Mouse (Mus musculus): ENCODE measurements around the gene Fcgr3.
"Not testable (repeated sequence)": the region's sequence is repeated elsewhere in the genome, so short reads cannot be mapped to it uniquely, and the experiment has no call there.

Gene Fcgr3

DNA sequence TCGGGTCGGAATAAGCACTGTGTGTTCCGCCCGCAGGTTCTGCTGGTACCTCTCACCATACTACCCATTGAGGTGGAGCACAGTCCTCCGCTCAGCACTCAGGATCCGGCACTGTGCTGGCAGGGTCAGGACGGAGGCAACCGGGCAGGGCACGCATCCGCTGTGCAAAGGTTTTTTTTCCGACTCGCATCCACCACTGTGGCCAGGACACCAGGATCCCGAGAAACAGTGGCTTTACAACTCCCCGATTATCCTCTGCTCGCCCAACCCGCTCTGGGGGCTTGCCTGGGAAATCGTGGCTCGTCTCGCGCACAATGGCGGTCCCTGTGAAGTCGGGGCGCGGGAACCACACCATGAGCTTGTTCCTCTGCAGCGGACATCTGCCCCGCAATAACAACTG lies 21.0 kb upstream of the Fcgr3 start:
- no peak for DNase-seq (ENCODE audit: low spot score in 2 of 2)

DNA sequence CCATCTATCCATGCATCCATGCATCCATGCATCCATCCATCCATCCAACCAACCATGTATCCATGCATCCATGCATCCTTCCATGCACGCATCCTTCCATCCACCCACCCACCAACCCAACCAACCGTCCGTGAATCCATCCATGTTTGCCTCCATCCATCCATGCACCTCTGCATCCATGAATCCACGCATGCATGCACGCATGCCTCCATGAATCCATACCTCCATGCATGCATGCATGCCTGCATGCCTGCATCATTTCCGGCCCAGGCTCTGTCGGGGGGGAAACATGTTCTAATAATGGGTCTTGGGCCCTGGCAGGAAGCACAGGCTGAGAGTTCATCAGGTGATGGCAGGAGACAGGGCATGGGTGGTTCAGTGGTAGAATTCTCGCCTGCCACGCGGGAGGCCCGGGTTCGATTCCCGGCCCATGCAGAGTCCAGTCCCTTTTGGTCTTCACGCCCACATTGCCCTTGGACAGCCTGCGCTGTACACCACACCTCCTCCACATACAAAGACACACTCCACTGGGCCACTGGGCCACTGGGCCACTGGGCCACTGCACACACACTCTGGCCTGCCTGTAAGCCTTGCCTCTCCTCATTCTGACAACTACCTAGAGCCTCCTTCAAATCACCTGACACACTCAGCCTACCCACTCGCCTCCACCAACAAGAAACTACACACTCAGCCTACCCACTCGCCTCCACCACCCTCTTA lies 16.9 kb upstream of the Fcgr3 start:
- not testable (repeated sequence) for DNase-seq (ENCODE audit: low spot score in 2 of 2)

DNA sequence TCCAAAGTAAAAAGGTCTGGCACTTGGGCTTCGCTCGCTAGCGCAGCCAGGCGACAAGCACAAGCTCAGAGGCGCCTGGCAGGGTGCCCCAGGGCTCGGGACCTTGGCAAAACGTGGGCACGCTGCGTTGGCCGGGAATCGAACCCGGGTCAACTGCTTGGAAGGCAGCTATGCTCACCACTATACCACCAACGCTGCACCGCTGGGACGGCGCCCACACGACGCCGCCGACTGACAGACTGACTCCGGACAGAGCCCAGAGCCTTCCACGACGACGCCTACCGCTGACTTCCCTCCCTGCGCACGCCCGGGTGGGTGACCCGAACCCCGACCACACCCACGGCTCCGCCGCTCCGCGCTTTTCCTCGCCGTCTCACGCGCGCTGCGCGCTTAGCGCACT lies 15.1 kb upstream of the Fcgr3 start:
- not testable (repeated sequence) for DNase-seq (ENCODE audit: low spot score in 2 of 2)

DNA sequence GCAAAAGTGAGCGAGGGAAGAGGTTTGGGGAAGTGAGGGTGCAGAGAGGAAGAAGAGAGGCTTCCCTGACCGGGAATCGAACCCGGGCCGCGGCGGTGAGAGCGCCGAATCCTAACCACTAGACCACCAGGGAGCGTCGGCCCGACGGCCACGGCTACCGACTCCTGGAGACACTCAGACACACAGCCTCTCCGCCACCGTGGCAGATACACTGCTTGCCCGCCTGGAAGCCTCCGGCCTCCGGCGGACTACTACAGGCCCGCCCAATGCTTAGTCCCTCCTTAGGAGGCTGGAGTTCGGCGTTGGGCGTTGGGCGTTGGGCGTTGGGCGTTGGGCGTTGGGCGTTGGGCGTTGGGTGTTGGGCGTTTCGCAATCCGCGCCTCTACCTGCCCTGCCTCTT lies 14.6 kb upstream of the Fcgr3 start:
- not testable (repeated sequence) for DNase-seq (ENCODE audit: low spot score in 2 of 2)

DNA sequence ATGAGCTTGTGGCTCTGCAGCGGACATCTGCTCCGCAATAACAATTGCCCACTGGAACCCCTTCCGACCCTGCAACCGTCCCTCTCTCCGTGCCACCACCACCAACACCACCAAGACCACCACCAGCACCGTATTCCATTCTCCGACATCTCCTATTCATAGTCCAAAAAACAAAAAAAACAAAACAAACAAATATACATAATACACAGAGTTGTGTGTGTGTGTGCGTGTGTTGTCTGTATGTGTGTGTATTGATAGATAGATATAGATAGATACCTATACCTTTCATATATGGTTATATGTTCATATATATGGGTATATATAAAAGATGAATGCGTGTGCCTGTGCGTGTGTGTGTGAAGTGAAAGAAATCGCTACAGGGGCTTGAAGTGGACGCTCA lies 13.7 kb upstream of the Fcgr3 start:
- DNase-seq (ENCODE audit: low spot score in 2 of 2), result not testable (repeated sequence)

DNA sequence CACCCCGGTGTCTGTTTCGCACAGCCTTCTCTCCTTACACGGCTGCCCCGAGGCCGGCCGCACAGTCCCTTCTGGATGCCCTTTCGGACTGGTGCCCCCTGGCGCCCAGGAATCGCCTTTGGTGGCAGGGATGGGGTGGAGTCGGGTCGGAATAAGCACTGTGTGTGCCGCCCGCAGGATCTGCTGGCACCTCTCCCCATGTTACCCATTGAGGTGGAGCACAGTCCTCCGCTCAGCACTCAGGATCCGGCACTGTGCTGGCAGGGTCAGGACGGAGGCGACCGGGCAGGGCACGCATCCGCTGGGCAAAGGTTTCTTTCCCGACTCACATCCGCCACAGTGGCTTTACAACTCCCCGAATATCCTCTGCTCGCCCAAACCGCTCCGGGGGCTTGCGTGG lies 13.2 kb upstream of the Fcgr3 start:
- peak in 1 of 2 experiments; percentile 52 for DNase-seq (ENCODE audit: low spot score in 2 of 2)

DNA sequence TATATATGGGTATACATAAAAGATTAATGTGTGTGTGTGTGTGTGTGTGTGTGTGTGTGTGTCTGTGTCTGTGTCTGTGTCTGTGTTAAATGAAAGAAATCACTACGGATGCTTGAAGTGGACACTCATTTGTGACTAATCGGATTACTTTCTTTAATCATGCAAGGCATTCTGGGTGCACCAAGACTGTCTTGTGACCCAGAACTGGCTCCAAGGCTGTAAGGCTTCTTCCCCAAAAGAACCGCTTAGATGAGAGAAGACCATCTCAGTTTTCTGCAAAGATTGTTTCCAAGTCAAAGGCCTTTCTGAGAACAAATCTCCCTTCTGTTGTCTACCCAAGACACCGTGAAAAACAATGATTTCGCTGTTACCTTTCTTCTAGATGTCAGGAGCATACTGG lies 12.5 kb upstream of the Fcgr3 start:
- DNase-seq (ENCODE audit: low spot score in 2 of 2), result not testable (repeated sequence)

DNA sequence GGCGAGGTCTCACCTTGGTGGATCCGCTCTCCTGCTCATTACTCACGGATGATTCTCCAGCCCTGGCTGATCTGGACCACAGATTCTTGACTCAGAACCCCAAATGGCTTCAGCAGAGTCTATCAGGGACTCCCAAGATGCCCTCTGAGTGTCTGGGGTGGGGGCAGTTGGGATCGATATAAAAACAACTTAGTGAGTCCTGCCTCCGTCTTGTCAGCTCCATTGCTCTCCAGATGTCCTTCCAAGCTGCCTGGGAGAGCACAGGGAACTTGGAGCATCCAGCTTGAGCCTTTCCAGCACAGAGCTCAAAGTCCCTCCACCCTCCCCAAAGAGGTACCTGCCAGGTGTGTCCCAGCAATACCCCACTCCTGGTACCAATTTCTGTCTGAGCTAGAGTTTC lies 11.4 kb upstream of the Fcgr3 start:
- not testable (repeated sequence) for DNase-seq (ENCODE audit: low spot score in 2 of 2)

DNA sequence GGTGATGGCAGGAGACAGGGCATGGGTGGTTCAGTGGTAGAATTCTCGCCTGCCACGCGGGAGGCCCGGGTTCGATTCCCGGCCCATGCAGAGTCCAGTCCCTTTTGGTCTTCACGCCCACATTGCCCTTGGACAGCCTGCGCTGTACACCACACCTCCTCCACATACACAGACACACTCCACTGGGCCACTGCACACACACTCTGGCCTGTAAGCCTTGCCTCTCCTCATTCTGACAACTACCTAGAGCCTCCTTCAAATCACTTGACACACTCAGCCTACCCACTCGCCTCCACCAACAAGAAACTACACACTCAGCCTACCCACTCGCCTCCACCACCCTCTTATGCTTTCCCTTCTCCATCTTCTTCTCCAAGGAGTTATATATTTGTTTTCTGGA lies 9.5 kb upstream of the Fcgr3 start:
- not testable (repeated sequence) for DNase-seq (ENCODE audit: low spot score in 2 of 2)

DNA sequence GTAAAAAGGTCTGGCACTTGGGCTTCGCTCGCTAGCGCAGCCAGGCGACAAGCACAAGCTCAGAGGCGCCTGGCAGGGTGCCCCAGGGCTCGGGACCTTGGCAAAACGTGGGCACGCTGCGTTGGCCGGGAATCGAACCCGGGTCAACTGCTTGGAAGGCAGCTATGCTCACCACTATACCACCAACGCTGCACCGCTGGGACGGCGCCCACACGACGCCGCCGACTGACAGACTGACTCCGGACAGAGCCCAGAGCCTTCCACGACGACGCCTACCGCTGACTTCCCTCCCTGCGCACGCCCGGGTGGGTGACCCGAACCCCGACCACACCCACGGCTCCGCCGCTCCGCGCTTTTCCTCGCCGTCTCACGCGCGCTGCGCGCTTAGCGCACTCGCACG lies 7.5 kb upstream of the Fcgr3 start:
- not testable (repeated sequence) for DNase-seq (ENCODE audit: low spot score in 2 of 2)

DNA sequence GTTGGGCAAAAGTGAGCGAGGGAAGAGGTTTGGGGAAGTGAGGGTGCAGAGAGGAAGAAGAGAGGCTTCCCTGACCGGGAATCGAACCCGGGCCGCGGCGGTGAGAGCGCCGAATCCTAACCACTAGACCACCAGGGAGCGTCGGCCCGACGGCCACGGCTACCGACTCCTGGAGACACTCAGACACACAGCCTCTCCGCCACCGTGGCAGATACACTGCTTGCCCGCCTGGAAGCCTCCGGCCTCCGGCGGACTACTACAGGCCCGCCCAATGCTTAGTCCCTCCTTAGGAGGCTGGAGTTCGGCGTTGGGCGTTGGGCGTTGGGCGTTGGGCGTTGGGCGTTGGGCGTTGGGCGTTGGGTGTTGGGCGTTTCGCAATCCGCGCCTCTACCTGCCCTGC lies 7.0 kb upstream of the Fcgr3 start:
- DNase-seq (ENCODE audit: low spot score in 2 of 2), result not testable (repeated sequence)

DNA sequence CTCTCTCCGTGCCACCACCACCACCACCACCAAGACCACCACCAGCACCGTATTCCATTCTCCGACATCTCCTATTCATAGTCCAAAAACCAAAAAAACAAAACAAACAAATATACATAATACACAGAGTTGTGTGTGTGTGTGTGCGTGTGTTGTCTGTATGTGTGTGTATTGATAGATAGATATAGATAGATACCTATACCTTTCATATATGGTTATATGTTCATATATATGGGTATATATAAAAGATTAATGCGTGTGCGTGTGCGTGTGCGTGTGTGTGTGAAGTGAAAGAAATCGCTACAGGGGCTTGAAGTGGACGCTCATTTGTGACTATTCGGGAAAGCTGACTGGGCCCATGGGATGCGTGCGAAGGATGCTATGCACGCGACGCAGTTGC lies 6.1 kb upstream of the Fcgr3 start:
- not testable (repeated sequence) for DNase-seq (ENCODE audit: low spot score in 2 of 2)

DNA sequence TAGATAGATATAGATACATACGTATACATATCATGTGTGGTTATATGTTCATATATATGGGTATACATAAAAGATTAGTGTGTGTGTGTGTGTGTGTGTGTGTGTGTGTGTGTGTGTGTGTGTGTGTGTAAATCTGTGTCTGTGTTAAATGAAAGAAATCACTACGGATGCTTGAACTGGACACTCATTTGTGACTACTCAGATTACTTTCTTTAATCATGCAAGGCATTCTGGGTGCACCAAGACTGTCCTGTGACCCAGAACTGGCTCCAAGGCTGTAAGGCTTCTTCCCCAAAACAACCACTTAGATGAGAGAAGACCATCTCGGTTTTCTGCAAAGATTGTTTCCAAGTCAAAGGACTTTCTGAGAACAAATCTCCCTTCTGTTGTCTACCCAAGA lies 4.8 kb upstream of the Fcgr3 start:
- DNase-seq (ENCODE audit: low spot score in 2 of 2), result not testable (repeated sequence)

DNA sequence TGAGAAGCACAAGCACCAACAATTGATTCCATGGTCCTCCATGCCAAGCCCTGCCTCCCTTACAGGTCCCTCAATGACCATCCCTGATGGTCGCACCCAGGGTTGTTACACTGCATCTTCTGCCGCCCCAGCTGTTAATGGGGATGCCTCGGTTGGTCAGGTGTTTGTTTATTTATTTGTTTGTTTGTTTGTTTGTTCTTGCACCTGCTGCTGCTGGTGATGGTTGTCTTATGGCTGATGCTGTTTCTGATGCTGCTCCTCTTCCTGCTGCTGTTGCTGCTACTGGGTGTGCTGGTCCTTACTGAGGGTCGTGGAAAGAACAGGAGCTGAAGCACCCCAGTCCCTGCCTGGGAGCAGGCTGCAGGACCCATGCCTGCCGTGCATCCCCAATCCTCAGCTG lies 3.2 kb upstream of the Fcgr3 start:
- not testable (repeated sequence) for DNase-seq (ENCODE audit: low spot score in 2 of 2)

DNA sequence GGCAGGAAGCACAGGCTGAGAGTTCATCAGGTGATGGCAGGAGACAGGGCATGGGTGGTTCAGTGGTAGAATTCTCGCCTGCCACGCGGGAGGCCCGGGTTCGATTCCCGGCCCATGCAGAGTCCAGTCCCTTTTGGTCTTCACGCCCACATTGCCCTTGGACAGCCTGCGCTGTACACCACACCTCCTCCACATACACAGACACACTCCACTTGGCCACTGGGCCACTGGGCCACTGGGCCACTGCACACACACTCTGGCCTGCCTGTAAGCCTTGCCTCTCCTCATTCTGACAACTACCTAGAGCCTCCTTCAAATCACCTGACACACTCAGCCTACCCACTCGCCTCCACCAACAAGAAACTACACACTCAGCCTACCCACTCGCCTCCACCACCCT lies 1.8 kb upstream of the Fcgr3 start:
- DNase-seq (ENCODE audit: low spot score in 2 of 2), result not testable (repeated sequence)

DNA sequence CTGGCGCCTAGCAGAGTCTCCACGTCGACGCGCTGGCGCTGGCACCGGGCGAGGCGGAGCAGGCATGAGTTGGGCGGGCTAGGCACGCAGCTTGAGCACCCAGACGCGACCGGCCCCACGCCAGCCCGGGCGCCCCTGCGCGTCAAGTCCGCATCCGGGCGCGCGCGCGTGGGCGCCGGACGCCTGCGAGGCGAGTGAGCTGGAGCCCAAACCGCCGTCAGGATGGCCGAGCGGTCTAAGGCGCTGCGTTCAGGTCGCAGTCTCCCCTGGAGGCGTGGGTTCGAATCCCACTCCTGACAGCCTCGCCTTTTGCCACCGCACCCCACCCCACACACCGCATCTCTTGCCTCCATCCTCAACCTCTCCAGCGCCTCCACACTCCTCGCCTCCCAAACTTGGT lies 1.0 kb upstream of the Fcgr3 start:
- DNase-seq (ENCODE audit: low spot score in 2 of 2), result peak; percentile 51 to 68

DNA sequence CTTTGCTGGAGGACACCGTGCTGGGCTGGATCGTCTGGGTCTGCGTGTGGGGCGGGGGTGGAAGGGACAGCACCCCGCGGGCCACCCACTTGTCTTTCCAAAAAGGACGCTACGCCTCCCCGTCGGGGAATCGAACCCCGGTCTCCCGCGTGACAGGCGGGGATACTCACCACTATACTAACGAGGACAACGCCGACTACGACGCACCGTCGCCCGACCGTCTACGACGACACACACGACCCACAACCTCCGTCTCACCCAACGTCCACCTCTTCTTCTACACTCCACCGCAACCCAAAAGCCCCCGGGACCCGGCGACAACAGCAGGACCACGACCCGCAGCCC lies 480 bp upstream of the Fcgr3 start:
- DNase-seq (ENCODE audit: low spot score in 2 of 2), result peak in 1 of 2 experiments; percentile 74

DNA sequence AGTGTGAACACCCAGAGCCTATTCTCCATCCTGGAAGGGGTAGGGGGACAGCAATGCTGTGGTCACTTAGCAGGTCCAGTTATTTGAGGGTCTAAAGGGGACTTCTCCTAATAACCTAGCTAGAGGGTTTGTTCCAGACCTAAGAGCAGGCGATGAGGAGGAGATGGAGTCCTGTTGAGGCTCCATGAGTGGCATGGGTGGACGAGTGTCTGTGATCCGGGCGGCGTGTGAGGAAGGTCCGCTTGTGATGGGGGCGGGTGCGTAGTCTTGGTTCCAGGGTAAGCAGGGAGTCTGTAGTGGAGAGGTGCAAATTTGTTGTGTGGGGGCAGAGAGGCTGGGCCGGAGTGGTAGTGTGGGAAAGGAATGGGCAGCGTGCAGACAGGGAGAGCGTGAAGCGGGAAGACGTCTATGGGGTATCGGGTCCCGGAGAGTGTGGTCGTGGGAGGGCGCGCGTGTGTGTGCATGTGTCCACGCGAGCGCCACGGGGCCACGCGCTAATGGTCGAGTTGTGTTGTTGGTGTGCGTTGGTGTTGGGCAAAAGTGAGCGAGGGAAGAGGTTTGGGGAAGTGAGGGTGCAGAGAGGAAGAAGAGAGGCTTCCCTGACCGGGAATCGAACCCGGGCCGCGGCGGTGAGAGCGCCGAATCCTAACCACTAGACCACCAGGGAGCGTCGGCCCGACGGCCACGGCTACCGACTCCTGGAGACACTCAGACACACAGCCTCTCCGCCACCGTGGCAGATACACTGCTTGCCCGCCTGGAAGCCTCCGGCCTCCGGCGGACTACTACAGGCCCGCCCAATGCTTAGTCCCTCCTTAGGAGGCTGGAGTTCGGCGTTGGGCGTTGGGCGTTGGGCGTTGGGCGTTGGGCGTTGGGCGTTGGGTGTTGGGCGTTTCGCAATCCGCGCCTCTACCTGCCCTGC lies 905 bp downstream of the Fcgr3 start:
- peak; percentile 64 to 81 for DNase-seq (ENCODE audit: low spot score in 2 of 2)

DNA sequence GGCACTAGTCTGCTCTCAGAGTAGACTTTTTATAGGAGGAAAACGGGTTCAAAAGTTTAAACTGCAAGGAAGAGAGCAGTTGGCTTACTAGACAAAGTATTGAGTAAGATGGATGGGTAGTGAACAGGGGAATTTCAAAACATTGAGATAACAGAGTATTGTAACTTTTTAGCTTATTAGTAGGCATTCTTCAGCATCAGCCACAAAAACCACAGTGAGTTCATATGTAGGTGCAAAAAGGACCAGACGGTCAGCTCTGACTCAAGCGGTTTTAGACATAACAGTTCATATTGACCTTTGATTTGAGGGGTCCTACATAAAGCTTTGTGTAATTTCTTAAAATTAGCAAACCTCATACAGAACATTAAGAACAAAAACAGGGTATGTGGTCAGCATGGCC lies 3.2 kb downstream of the Fcgr3 start:
- DNase-seq (ENCODE audit: low spot score in 2 of 2), result no peak

DNA sequence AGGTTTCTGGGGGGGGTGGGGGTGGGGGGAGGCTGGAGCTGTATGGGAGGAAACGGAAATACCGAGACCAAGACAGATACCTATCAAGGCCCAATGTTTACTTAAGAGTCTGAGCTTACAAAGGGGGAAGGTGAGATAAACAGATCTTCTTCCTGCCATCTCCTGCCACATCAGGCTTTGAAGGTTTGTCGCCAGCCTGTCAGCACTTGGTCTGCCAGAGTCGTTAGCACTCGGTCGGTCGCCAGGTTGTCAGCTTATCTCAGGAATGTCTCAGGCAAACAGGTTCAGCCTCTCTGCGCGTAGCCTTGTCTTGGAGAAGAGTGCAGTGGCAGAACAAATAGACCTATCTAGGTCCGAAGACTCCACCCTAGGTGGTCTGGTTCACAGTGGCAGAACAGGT lies 4.3 kb downstream of the Fcgr3 start:
- DNase-seq (ENCODE audit: low spot score in 2 of 2), result no peak

DNA sequence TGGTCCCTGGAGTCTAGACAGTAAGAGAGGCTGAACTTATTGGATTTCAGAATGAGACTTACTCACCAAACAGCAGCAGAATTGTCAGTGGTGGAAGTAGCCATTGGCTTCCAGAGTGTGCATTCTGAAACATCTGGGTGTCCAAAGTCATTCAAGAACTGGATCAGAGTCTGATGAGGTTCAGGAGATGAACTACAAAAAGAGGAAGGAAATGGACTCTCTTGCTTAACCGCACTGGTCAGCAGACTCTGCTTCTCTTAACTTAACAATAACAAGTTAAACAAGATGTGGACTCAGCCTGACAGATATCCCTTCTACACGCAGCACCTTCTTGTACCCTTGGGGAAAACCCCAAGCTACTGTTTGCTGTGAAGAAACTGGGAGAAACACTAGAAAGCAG lies 5.5 kb downstream of the Fcgr3 start:
- DNase-seq (ENCODE audit: low spot score in 2 of 2), result no peak

DNA sequence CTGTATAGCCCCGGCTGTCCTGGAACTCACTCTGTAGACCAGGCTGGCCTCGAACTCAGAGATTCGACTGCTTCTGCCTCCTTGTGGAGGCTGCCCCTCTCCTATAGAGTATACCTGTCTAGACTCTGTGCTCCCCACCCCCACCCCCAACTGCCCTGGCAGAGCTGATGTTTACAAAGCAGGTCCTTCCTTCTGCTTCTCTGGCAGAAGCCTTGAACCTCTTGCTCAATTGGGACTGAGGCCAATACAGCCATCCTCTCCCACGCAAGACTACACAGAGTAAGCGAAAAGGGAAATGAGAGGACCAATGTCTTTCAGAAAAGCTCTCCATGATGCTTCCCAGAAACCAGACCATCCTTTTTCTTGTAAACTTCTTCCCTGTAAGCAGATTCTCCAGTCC lies 7.5 kb downstream of the Fcgr3 start:
- no peak for DNase-seq (ENCODE audit: low spot score in 2 of 2)

DNA sequence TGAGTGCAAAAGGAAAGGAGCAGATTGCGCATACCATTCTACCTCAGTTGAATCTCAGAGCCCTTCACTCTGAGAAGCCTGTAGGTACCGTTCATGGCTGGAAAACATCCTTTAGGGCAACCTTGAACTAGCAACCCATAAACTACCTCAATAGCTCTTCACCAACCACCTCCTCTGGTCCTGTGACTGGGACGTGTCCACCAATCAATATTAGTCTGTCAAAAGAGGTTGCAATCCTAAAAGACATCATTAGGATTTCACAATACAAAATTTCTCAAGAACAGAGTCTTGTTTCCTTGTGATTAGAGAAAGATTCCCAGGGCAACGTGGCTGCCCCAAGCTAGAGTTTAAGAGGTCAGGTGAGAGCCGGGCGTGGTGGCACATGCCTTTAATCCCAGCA lies 11.4 kb downstream of the Fcgr3 start:
- DNase-seq (ENCODE audit: low spot score in 2 of 2), result no peak
